Mouse (Mus musculus) erythroblast, embryonic 14.5 days (primary cell): ENCODE measurements around the gene Ptpn13.

Source experiments
- GATA1 ChIP-seq: IDR thresholded peaks from 2 replicates; pipeline ENCODE4 v1.6.1; 2012; ENCODE audit warnings: low read length, inconsistent platforms, mixed read lengths
- TAL1 ChIP-seq: IDR thresholded peaks from 3 replicates; pipeline ENCODE4 v1.6.1; 2012; ENCODE audit warnings: low read length, inconsistent platforms, mixed read lengths

DNA sequence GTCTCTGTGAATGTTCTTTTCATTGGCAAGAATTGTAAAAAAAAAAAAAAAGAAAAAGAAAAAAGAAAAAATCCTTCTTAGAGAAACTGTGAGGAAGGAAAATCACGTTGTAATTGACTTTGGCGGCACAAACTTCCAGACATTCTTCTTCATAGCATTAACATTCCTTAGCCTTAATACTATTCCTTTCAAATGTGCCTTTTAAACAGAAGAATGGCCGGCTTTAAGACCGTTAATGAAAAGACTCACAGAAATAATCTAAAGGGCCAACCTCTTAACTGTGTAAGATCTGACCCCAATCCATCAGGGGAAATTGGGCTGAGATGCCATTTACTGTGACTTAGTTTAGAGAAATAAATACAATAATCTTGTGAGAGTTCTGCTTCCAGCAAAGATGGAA is 16.7 kb downstream of the Ptpn13 start:
- TF ChIP-seq TAL1: no peak
- TF ChIP-seq GATA1: no peak
